9 mouse cellular contexts compared by ENCODE assay signal in the genomic region with DNA sequence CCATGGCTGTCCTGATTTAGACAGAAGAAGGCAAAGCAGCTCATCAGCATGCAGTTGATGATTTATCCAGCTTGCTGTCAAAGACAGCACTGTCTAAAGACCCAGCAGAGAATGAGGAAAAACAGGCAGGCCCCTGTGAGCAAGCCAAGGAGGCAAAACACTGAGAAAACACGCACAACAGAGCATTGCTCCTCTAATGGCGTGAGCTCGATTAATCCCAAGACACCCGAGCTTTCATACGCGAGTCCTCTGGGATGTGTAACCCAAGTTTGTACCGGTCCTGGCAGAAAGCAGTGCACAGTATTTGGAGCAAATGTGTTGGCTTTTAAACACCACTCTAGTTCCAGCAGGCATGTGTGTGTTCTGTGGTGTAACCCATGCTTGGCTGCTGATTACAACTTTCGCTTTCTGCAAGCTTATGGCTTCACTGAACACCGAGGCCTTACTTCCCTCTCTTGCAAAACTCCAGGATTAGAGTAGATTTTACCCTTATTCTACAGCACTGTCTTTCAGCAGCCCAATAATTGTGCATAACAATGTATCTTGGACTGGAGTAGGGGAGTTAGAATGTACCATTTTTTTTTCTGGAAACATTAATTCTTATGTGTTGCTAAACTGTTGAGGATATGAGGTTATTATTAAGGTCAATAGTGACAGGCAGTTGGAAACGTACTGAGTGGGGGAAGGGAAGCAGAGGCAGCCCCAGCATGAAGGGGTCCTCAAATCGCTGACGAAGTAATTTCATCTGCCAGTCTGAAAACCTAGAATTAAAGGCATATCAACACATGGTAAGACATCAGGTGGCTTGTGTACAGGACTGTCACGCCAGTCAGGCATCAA. TPM values are rescaled to one million over a fixed set of nuclear protein-coding genes. Genes with fewer than 3 reads are reported as not detected.
DNase-seq lines count a peak whose midpoint lies in the region; ATAC-seq and TF ChIP-seq lines count a peak whose summit lies in the region.
"Had no signal": no experiment of that assay in that cellular context is flagged by ENCODE, and none has a peak within 500 bp of the region (broad histone marks: within the 10 kb centered on the region; RNA-seq: fewer than 3 reads in every experiment).

No protein-coding gene starts in this region.

- peaks cover 0 to 17% of the 10 kb centered on the region in 2 experiments; a peak in 3 of 4 replicates for H3K4me1 ChIP-seq in CH12.LX (ENCODE audit: control insufficient read depth in 1 of 2, insufficient read depth in 2 of 2)
- no peaks in the 10 kb centered on the region for H3K4me1 ChIP-seq in kidney, postnatal 0 days (replicated peaks; ENCODE audit: insufficient read depth, low read length)
- H3K4me1 ChIP-seq in lung, embryonic 14.5 days (ENCODE audit: insufficient read depth) = peaks cover 11% of the 10 kb centered on the region; the same call in 1 of the 2 replicates
- H3K4me1 ChIP-seq: embryonic facial prominence, embryonic 12.5 days had no signal

- H3K36me3 ChIP-seq in CH12.LX (replicated peaks in 1 of 2; ENCODE audit: control insufficient read depth in 1 of 2, insufficient read depth in 1 of 2, low read length in 1 of 2) = no peaks in the 10 kb centered on the region
- H3K36me3 ChIP-seq in kidney, postnatal 0 days (ENCODE audit: insufficient read depth, low read length) = no peaks in the 10 kb centered on the region
- no peaks in the 10 kb centered on the region for H3K36me3 ChIP-seq in lung, embryonic 14.5 days (ENCODE audit: insufficient read depth)
- H3K36me3 ChIP-seq: embryonic facial prominence, embryonic 12.5 days had no signal

- 54% methylated on average over 13 of the region's 13 CpGs for WGBS in kidney, postnatal 0 days
- 27% methylated on average over 13 of the region's 13 CpGs for WGBS in lung, embryonic 14.5 days

- ATAC-seq in cerebellum, adult (ENCODE audit: insufficient number of reproducible peaks, low FRiP score, low TSS enrichment) = no peak
- ATAC-seq in kidney, postnatal 0 days (replicated peaks; ENCODE audit: low FRiP score, low read depth) = no peak
- ATAC-seq in lung, embryonic 14.5 days (ENCODE audit: insufficient read depth) = peak; percentile 77

- no peak overlapping the region for H3K9ac ChIP-seq in CH12.LX (ENCODE audit: insufficient read depth, low read depth)
- H3K9ac ChIP-seq in kidney, postnatal 0 days (ENCODE audit: low read depth, low read length) = no peak overlapping the region
- 0 out of 2 replicates have a peak overlapping the region, but pooled peaks have one; percentile 13 for H3K9ac ChIP-seq in lung, embryonic 14.5 days
- H3K9ac ChIP-seq: embryonic facial prominence, embryonic 12.5 days had no signal

- TF ChIP-seq EP300 in CH12.LX (IDR thresholded peaks at IDR 0.05; ENCODE audit: low read length) = no peak

- TF ChIP-seq CTCF in CH12.LX (conservative IDR thresholded peaks at IDR 0.05 in 1 of 2, IDR thresholded peaks at IDR 0.05 in 1 of 2; ENCODE audit: low read depth in 2 of 2, low read length in 2 of 2) = no peak
- no peak for TF ChIP-seq CTCF in kidney, postnatal 0 days (IDR thresholded peaks at IDR 0.05; ENCODE audit: low read depth)
- no peak for TF ChIP-seq CTCF in lung, embryonic 14.5 days (IDR thresholded peaks at IDR 0.05; ENCODE audit: low read depth)

- dilution Hi-C loops in CH12.LX (cut with MboI; ENCODE audit: extremely low pct_ligation_motif_present, extremely low pct_unique_long_range_greater_than_20kb, low sequenced_read_pairs) = no loop called here

- no peaks in the 10 kb centered on the region for H3K9me3 ChIP-seq in CH12.LX (replicated peaks; ENCODE audit: low read length)
- no peaks in the 10 kb centered on the region for H3K9me3 ChIP-seq in kidney, postnatal 0 days (replicated peaks; ENCODE audit: low read length)
- H3K9me3 ChIP-seq in lung, embryonic 14.5 days (ENCODE audit: low read depth, low read length) = no peaks in the 10 kb centered on the region
- H3K9me3 ChIP-seq: embryonic facial prominence, embryonic 12.5 days had no signal

- peak; percentile 5 for DNase-seq in cerebellum, adult 11 months
- DNase-seq in CH12.LX (ENCODE audit: extremely low read depth) = peak; percentile 52
- peak; percentile 14 to 33 for DNase-seq in frontal cortex, postnatal 14 days (ENCODE audit: low spot score in 2 of 2)
- DNase-seq in kidney, postnatal 0 days (ENCODE audit: low spot score) = peak; percentile 61
- peak; percentile 74 for DNase-seq in lung, embryonic 14.5 days
- peak; percentile 7 for DNase-seq in right cerebral cortex, postnatal 14 days
- no peak for DNase-seq in embryo, embryonic 9.5 days (ENCODE audit: extremely low spot score)

- 0 out of 2 replicates have a peak overlapping the region, but pooled peaks have one; percentile 12 for H3K4me2 ChIP-seq in CH12.LX (ENCODE audit: insufficient read depth, low read depth, poor library complexity, severe bottlenecking)
- peak overlapping the region; percentile 19; the same call in 1 of the 2 replicates for H3K4me2 ChIP-seq in kidney, postnatal 0 days (ENCODE audit: low read length)
- H3K4me2 ChIP-seq in lung, embryonic 14.5 days = peak overlapping the region; percentile 41
- H3K4me2 ChIP-seq: embryonic facial prominence, embryonic 12.5 days had no signal

- in situ Hi-C loops in CH12.LX (cut with MboI; ENCODE audit: low pct_ligation_motif_present, low pct_unique_long_range_greater_than_20kb, low sequenced_read_pairs) = no loop called here

- TF ChIP-seq POLR2A in CH12.LX (IDR thresholded peaks at IDR 0.05; ENCODE audit: low read depth, low read length) = no peak

- no peaks in the 10 kb centered on the region for H3K27me3 ChIP-seq in CH12.LX (replicated peaks)
- H3K27me3 ChIP-seq in kidney, postnatal 0 days (ENCODE audit: insufficient read depth, low read length) = no peaks in the 10 kb centered on the region
- no peaks in the 10 kb centered on the region for H3K27me3 ChIP-seq in lung, embryonic 14.5 days (ENCODE audit: insufficient read depth, low read length)
- H3K27me3 ChIP-seq: embryonic facial prominence, embryonic 12.5 days had no signal

- H3K27ac ChIP-seq in CH12.LX (ENCODE audit: insufficient read depth, low read depth) = no peak overlapping the region
- peak overlapping the region; percentile 55; the same call in 1 of the 2 replicates for H3K27ac ChIP-seq in kidney, postnatal 0 days
- H3K27ac ChIP-seq in lung, embryonic 14.5 days (ENCODE audit: low read depth) = peak overlapping the region; percentile 88
- H3K27ac ChIP-seq: embryonic facial prominence, embryonic 12.5 days had no signal

- TF ChIP-seq RAD21 in CH12.LX (IDR thresholded peaks at IDR 0.05; ENCODE audit: low read depth, low read length) = no peak

- no peak overlapping the region for H3K4me3 ChIP-seq in CH12.LX (replicated peaks in 1 of 3; ENCODE audit: low read depth in 2 of 3, low read length in 2 of 3, poor library complexity in 1 of 3)
- no peak overlapping the region for H3K4me3 ChIP-seq in kidney, postnatal 0 days (replicated peaks; ENCODE audit: low read depth, low read length)
- no peak overlapping the region; the same call in 1 of the 2 replicates for H3K4me3 ChIP-seq in lung, embryonic 14.5 days (ENCODE audit: low read depth, low read length)
- H3K4me3 ChIP-seq: embryonic facial prominence, embryonic 12.5 days had no signal

- no peaks in the 10 kb centered on the region for H3K79me2 ChIP-seq in CH12.LX (replicated peaks; ENCODE audit: control insufficient read depth, extremely low read depth, insufficient read depth, poor library complexity, severe bottlenecking)

TF ChIP-seq in CH12.LX, 34 proteins besides CTCF, POLR2A, EP300 and RAD21:
- TF ChIP-seq BHLHE40 (IDR thresholded peaks at IDR 0.05; ENCODE audit: low read depth, low read length) (0 out of 2 replicates have a peak, but pooled peaks have one; percentile 14), GABPA (IDR thresholded peaks at IDR 0.05; ENCODE audit: insufficient replicate concordance, low read depth, low read length) (no peak)

RNA-seq across cellular contexts. Expression of gene Skap2, which starts 52.0 kb away (rescaled TPM):
- total RNA-seq in CH12.LX (2012; rRNA removed) (25.8 and 30.2 TPM in 2 replicates), CH12.LX (2014; rRNA removed) (51.9 and 61.0 TPM in 2 replicates)
- polyA plus RNA-seq in CH12.LX (2012; ENCODE audit: insufficient read length, low read depth) = 76.1 and 85.9 TPM in 2 replicates
- 35.6 and 37.0 TPM in 2 replicates for polyA plus RNA-seq in kidney, postnatal 0 days (2015; fragmentation: Nextera tagmentation; extraction: Ambion mirVana)
- polyA plus RNA-seq in lung, embryonic 14.5 days (2014; fragmentation: Nextera tagmentation; extraction: Ambion mirVana) = 61.2 and 67.4 TPM in 2 replicates
